Mouse (Mus musculus) central nervous system, embryonic 11.5 days (tissue): ENCODE results near the gene Kdm8. TPM values are rescaled to one million over a fixed set of nuclear protein-coding genes. Genes with fewer than 3 reads are reported as not detected.

Experiments
- polyA plus RNA-seq: library from polyadenylated mRNA; depleted of rRNA; stranded (reverse); fragments of >200 nt; gene quantifications from 2 replicates; pipeline ENCODE4 v1.2.3, GENCODE M21; 2012; rRNA removed

The Kdm8 gene
- polyA plus RNA-seq: 8.9 and 11.4 TPM in 2 replicates

DNA sequence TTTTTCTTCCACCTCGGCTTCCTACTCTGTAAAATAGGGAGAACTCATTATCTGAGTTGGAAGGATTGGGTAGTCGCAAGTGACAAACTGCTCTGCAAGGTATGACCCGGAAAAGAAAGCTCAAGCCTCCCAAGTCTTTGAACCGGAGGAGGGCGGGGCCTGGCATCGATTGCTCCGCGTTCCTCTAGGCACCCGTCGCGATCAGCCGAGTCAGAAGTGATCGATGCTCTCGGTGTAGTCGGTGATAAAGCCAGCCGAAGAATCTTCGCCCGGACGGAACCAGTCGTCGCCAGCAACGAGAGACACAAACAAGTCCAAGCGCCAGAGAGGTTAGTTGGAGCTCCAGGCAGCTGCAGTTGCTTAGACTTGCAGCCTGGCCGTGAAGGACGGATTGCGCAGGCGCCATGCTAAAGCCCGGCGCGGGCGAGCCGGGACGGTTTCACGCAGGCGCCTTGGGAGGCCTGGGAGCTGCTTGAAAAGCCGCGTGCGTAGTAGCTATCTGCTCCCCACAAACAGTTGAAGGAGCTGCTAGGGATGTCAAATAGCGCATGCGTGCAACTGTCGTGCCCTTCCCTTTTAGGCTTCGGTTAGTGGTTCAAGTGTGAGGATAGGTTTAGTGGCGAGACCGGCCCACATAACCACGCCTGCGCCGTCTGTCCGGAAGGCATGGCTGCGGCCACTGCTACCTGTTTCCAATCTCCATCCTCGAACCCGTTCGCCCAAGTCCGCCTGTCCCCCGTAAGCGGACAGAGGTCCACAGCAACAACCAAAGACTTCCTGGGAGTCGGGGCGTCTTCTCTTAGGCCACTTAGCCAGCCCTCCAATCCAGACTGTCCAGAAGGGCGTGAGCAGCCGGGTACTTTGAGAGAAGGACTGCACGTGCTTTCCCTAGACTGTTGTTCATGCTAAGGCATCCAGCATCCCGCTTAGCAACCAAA is at the start of gene Kdm8:
TSS of gene Kdm8 (plus strand) at position 213 of the 938 bp plus-strand sequence.

DNA sequence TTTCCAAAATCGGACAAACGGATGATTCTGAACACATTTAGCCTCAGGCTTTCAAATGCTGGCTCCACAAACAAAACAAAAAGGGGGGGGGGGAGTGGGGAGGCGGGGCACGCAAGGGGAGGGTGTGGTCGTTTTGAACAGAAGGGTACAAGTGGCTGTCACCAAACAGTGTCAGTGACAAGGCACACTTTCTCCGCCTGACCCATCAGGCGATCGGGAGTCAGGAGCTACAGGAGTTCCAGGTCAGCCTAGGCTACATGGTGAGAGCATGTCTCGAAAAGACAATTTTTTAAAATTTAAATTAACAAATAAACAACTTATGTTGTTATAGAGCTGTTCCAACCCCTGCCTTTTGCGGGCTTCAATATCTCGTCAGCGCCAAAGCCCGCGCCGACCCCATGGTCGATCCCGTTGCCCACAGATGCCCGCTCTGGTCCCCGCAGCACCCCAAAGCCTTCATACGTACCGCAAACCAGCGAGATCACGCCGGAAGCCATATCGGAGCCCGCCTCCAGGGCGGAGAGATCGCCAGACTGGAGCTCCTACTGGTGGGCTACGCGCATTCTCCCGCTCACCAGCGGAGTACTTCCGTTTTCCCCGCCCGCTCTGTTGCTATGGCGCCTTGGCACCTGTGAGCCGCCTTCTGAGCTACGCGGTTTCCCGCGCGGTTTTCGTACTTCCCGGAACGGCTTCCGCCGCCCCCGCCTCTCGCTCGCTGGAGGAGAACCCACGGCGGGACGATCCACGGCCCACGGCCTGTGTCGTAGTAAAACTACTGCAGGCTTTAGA is 46.7 kb downstream of the Kdm8 start, which contains the start of gene Nsmce1:
TSS of gene Nsmce1 (minus strand) at position 650 of the 789 bp plus-strand sequence.

Other genes starting within 250 kb of the Kdm8 start
- gene Nsmce1, start 46.9 kb downstream of the Kdm8 start, polyA plus RNA-seq: 91.1 and 93.4 TPM in 2 replicates
- gene Il4ra, start 107.4 kb downstream of the Kdm8 start, polyA plus RNA-seq: 3.5 and 4.6 TPM in 2 replicates
- 0.49 and 0.60 TPM in 2 replicates for gene Il21r, start 158.8 kb downstream of the Kdm8 start, polyA plus RNA-seq